Mouse (Mus musculus) kidney, embryonic 16.5 days (tissue): ENCODE measurements around the gene Fam50b. TPM values are rescaled to one million over a fixed set of nuclear protein-coding genes. Genes with fewer than 3 reads are reported as not detected.

Experiments
- ATAC-seq: fragments of 200-750 bp; cut with Nextera tagmentation; 2 replicates; pipeline ENCODE4 v1.8.0; 2017; ENCODE audit warnings: moderate TSS enrichment; ENCODE audit not compliant: low FRiP score, low TSS enrichment
- H3K27ac ChIP-seq: fragments of 300-500 bp; sonication (generic); 2 replicates; pipeline ENCODE4 v1.5.1; 2014; ENCODE audit warnings: low read length
- H3K27me3 ChIP-seq: fragments of 300-500 bp; sonication (generic); 2 replicates; pipeline ENCODE4 v1.6.1; 2014; ENCODE audit warnings: low read length, control low read depth, mixed read lengths; ENCODE audit not compliant: insufficient read depth
- H3K36me3 ChIP-seq: fragments of 300-500 bp; sonication (generic); 2 replicates; pipeline ENCODE4 v1.6.1; 2014; ENCODE audit warnings: low read length, control low read depth, mixed read lengths; ENCODE audit not compliant: insufficient read depth
- H3K4me1 ChIP-seq: fragments of 300-500 bp; sonication (generic); 2 replicates; pipeline ENCODE4 v1.6.1; 2014; ENCODE audit warnings: low read length, control low read depth, mixed read lengths; ENCODE audit not compliant: insufficient read depth
- H3K4me2 ChIP-seq: fragments of 300-500 bp; sonication (generic); replicated peaks from 2 replicates; pipeline ENCODE4 v1.6.1; 2014; ENCODE audit warnings: low read depth, low read length
- H3K4me3 ChIP-seq: fragments of 300-500 bp; sonication (generic); 2 replicates; pipeline ENCODE4 v1.5.1; 2014; ENCODE audit warnings: mild to moderate bottlenecking, low read length
- H3K9ac ChIP-seq: fragments of 300-500 bp; sonication (generic); replicated peaks from 2 replicates; pipeline ENCODE4 v1.6.1; 2014; ENCODE audit warnings: low read length
- H3K9me3 ChIP-seq: fragments of 300-500 bp; sonication (generic); 2 replicates; pipeline ENCODE4 v1.6.1; 2016; ENCODE audit warnings: low read length, control low read depth
- WGBS: fragments of 180-500 bp; shearing (Covaris S2); extraction: QIAGEN DNeasy Blood & Tissue Kit; methylation state at CpG from one replicate; pipeline ENCODE4 v1.1.7; 2014; 5-methylcytosine and 5-hydroxymethylcytosine counted together
- polyA plus RNA-seq: library from polyadenylated mRNA; unstranded; fragments of >200 nt; fragmentation: Nextera tagmentation; extraction: Ambion mirVana; gene quantifications from 2 replicates; pipeline ENCODE4 v1.2.1, GENCODE M21; 2015

Fam50b gene
- polyA plus RNA-seq: not detected in 2 replicates

GRCm38 (mm10) chr13:34734686-34735085 is at the start of gene Fam50b:
Gene Fam50b (plus strand): TSS chr13:34734850.
- H3K27ac ChIP-seq: 0 out of 2 replicates have a peak within 1 kb of the TSS, but pooled peaks have one; percentile 20
- ATAC-seq: peak; percentile 63; the same call in 1 of the 2 replicates
- H3K4me2 ChIP-seq: no peak within 1 kb of the TSS
- no peaks in the 10 kb centered on the region for H3K27me3 ChIP-seq
- H3K9me3 ChIP-seq: no peaks in the 10 kb centered on the region
- H3K4me1 ChIP-seq: 0 out of 2 replicates have a peak, but pooled peaks cover 10% of the 10 kb centered on the region
- 7% methylated on average over 5 of the region's 5 CpGs for WGBS
- no peak within 1 kb of the TSS for H3K9ac ChIP-seq
- H3K4me3 ChIP-seq: no peak within 1 kb of the TSS
- no peaks in the 10 kb centered on the region for H3K36me3 ChIP-seq

GRCm38 (mm10) chr13:34685008-34685765 is 49.5 kb upstream of the Fam50b start:
- 72% methylated on average over 7 of the region's 7 CpGs for WGBS

DNA sequence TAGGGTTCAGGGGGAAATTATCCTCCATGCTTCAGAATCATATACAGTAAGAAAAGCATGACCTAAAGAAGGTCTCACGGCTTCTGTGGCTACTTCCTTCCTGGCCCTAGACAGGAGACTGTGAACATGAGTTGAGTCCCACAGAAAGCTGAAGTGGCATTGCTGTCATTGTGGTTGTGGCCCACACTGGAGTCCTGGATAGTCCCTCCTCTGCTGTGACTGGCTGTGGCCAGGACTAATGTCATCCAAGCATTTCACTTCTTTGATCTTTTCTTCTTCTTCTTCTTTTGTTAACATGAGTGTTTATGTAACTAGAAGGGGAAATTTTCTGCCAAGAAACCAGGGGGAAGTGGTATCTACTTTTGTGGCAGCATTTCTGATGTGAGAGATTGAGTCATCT is 43.6 kb upstream of the Fam50b start:
- Histone ChIP-seq H3K4me1 (peaks cover 4% of the 10 kb centered on the region; the same call in 1 of the 2 replicates), H3K4me3 (no peak overlapping the region), H3K9ac (no peak overlapping the region), H3K27ac (no peak overlapping the region), H3K36me3 (no peaks in the 10 kb centered on the region), H3K27me3 (no peaks in the 10 kb centered on the region), H3K4me2 (no peak overlapping the region), H3K9me3 (no peaks in the 10 kb centered on the region)
- WGBS: 64% methylated on average over 1 of the region's 1 CpGs
- no peak for ATAC-seq

More at GRCm38 (mm10) chr13:34685008-34685765, 49.5 kb upstream of the Fam50b start:
- Histone ChIP-seq H3K27me3 (no peaks in the 10 kb centered on the region), H3K4me2 (no peak overlapping the region), H3K9me3 (no peaks in the 10 kb centered on the region), H3K4me3 (no peak overlapping the region), H3K36me3 (no peaks in the 10 kb centered on the region), H3K4me1 (0 out of 2 replicates have a peak, but pooled peaks cover 4% of the 10 kb centered on the region), H3K9ac (no peak overlapping the region), H3K27ac (no peak overlapping the region)
- no peak for ATAC-seq

GRCm38 (mm10) chr13:34693111-34693510 is 41.5 kb upstream of the Fam50b start:
- H3K4me2 ChIP-seq: no peak overlapping the region
- no peak overlapping the region for H3K4me3 ChIP-seq
- H3K4me1 ChIP-seq: no peaks in the 10 kb centered on the region; the same call in 1 of the 2 replicates
- no peaks in the 10 kb centered on the region for H3K36me3 ChIP-seq
- H3K9ac ChIP-seq: no peak overlapping the region
- 69% methylated on average over 6 of the region's 6 CpGs for WGBS
- H3K27ac ChIP-seq: no peak overlapping the region
- no peak for ATAC-seq
- H3K9me3 ChIP-seq: no peaks in the 10 kb centered on the region
- H3K27me3 ChIP-seq: no peaks in the 10 kb centered on the region

GRCm38 (mm10) chr13:34696734-34697332 is 37.8 kb upstream of the Fam50b start:
- Histone ChIP-seq H3K27me3 (no peaks in the 10 kb centered on the region; the same call in 1 of the 2 replicates), H3K9ac (no peak overlapping the region), H3K27ac (no peak overlapping the region), H3K4me3 (no peak overlapping the region), H3K9me3 (no peaks in the 10 kb centered on the region), H3K36me3 (no peaks in the 10 kb centered on the region), H3K4me2 (no peak overlapping the region), H3K4me1 (no peaks in the 10 kb centered on the region; the same call in 1 of the 2 replicates)
- no peak for ATAC-seq
- 72% methylated on average over 7 of the region's 7 CpGs for WGBS

- Histone ChIP-seq H3K4me2 (no peak overlapping the region), H3K36me3 (no peaks in the 10 kb centered on the region), H3K27ac (no peak overlapping the region), H3K4me1 (no peaks in the 10 kb centered on the region; the same call in 1 of the 2 replicates), H3K27me3 (no peaks in the 10 kb centered on the region; the same call in 1 of the 2 replicates), H3K9ac (no peak overlapping the region), H3K4me3 (no peak overlapping the region), H3K9me3 (no peaks in the 10 kb centered on the region)
- ATAC-seq: no peak
- 64% methylated on average over 2 of the region's 2 CpGs for WGBS
These were observed 34.6 kb upstream of the Fam50b start for GRCm38 (mm10) chr13:34700091-34700490.

DNA sequence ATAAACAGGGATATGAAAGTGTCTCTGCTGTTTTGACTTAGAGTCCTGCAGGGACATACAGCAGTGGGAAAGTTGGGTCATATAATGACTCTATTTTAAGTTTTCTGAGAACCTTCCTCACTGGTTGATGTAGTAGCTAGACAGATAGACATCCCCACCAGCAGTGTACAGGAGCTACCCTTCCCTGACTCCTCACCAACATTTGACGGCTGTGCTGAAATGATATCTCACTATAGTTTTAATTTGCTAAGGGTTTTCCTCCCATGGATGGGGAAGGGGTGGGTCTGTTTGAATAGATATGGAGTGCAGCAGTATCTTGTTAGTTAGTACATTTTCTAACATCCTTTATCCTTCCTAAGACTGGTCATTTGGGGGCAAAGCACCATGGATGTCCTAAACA is 34.0 kb upstream of the Fam50b start:
- Histone ChIP-seq H3K27ac (no peak overlapping the region), H3K4me2 (no peak overlapping the region), H3K27me3 (no peaks in the 10 kb centered on the region; the same call in 1 of the 2 replicates), H3K9ac (no peak overlapping the region), H3K36me3 (no peaks in the 10 kb centered on the region), H3K9me3 (no peaks in the 10 kb centered on the region), H3K4me3 (no peak overlapping the region), H3K4me1 (no peaks in the 10 kb centered on the region; the same call in 1 of the 2 replicates)
- 88% methylated on average over 1 of the region's 1 CpGs for WGBS
- no peak for ATAC-seq

DNA sequence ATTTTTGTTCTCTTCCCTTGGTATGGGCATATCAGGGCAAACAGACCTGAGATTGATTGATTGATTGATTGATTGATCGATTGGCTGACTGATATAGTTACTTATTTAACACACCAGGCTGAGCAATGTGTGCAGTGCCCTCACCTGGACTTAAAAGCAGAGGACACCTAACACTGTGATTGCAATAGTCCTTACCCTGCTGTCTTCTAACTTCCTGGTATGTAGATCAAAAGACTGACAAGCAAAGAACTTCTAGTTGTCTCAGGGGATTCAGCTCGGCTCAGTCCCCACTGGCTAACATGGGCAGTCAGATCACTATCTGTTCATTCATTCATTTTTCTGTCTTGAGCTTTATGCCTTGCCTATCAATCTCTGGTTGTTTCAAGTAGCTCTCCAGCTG is 31.3 kb upstream of the Fam50b start:
- Histone ChIP-seq H3K9me3 (no peaks in the 10 kb centered on the region), H3K36me3 (no peaks in the 10 kb centered on the region), H3K27me3 (no peaks in the 10 kb centered on the region; the same call in 1 of the 2 replicates), H3K27ac (no peak overlapping the region), H3K4me1 (no peaks in the 10 kb centered on the region), H3K4me2 (no peak overlapping the region), H3K9ac (no peak overlapping the region), H3K4me3 (no peak overlapping the region)
- WGBS: 50% methylated on average over 2 of the region's 2 CpGs
- ATAC-seq: no peak

- Histone ChIP-seq H3K4me2 (no peak overlapping the region), H3K4me1 (no peaks in the 10 kb centered on the region), H3K4me3 (no peak overlapping the region), H3K27me3 (no peaks in the 10 kb centered on the region; the same call in 1 of the 2 replicates), H3K27ac (no peak overlapping the region), H3K36me3 (no peaks in the 10 kb centered on the region), H3K9ac (no peak overlapping the region), H3K9me3 (no peaks in the 10 kb centered on the region)
- WGBS: 79% methylated on average over 1 of the region's 1 CpGs
- no peak for ATAC-seq
These were observed 30.9 kb upstream of the Fam50b start for GRCm38 (mm10) chr13:34703795-34704194.

DNA sequence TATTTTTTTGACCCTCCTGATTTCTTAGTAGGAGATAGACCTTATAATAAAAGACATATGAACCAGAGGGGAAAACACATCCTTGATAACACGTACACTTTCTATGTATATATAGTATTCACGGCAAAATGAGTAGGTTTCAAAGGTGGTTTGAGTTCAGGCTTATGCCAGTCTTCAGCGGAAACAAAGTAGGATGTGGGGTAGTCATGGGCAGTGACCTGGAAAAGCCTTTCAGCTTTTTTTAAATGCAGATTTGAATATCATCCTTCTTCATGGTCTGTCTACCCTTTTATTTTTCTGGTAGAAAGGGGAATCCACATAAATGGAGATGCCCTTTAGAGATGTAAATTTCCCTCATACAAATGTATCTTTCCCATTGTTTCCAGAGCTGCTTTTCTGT is 29.8 kb upstream of the Fam50b start:
- Histone ChIP-seq H3K4me2 (no peak overlapping the region), H3K27ac (no peak overlapping the region), H3K9me3 (no peaks in the 10 kb centered on the region), H3K27me3 (no peaks in the 10 kb centered on the region; the same call in 1 of the 2 replicates), H3K4me1 (peaks cover 6% of the 10 kb centered on the region; the same call in 1 of the 2 replicates), H3K36me3 (no peaks in the 10 kb centered on the region), H3K4me3 (no peak overlapping the region), H3K9ac (no peak overlapping the region)
- 71% methylated on average over 3 of the region's 3 CpGs for WGBS
- no peak for ATAC-seq
